Mouse (Mus musculus) Muller cell, postnatal 12 days (primary cell): ENCODE results near the gene B020004J07Rik.
"Not testable (repeated sequence)": the region's sequence is repeated elsewhere in the genome, so short reads cannot be mapped to it uniquely, and the experiment has no call there.

Experiments used
- DNase-seq: peaks from one replicate; pipeline ENCODE4 v3.0.0-alpha.2; 2015; ENCODE audit errors: inconsistent ontology term

Gene B020004J07Rik

DNA sequence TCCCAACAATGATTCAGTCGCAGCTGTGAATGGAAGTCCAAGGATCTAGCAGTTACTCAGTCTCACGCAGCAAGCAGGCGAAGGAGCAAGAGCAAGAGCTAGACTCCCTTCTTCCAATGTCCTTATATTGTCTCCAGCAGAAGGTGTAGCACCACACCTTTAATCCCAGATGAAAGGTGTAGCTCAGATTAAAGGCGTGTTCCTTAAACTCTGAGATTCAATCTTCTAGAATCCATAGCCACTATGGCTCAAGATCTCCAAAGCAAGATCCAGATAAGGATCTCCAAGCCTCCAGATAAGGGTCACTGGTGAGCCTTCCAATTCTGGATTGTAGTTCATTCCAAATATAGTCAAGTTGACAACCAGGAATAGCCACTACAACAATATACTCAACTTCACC lies at the start of gene B020004J07Rik:
Gene B020004J07Rik, minus strand, starts transcription at position 101 of the 400 bp plus-strand sequence.
- not testable (repeated sequence) for DNase-seq

DNA sequence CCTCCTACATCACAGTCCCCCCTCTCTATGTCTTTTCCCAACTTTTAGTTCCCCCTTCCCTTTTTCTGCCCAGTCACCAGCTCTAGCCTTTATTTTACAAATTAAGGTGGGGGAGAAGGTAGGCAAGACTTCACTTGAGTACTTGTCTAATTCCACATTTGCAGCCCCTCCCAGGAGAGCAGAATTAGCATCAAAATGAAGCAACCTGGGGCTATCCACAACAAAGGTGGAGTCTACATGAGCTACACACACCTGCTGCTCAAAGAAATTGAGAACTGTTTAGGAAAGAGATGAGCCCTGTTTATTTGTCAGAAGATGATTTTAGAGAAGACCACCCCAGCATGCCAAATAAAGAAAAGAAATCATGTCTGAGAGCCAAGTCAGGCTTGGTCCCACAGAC lies 45.6 kb upstream of the B020004J07Rik start:
- DNase-seq: no peak

DNA sequence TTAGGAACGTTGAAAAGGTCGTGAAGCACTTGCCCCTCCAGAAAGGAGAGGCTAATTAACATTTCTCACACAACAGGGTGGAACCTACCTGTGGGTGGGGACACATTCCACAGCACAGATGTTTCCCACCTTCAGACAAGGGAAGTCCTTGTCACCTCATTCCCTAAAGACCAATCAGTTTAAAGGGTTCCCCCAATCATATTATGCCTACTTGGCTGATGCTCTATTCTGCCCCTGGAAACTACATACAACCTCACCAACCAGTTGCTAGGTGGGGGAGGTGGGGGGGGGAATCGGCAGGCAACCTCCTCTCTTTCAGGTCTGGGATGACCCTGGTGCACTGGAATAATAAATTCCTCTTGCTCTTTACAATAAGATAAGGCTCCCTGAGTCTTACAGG lies 39.8 kb upstream of the B020004J07Rik start:
- no peak for DNase-seq

DNA sequence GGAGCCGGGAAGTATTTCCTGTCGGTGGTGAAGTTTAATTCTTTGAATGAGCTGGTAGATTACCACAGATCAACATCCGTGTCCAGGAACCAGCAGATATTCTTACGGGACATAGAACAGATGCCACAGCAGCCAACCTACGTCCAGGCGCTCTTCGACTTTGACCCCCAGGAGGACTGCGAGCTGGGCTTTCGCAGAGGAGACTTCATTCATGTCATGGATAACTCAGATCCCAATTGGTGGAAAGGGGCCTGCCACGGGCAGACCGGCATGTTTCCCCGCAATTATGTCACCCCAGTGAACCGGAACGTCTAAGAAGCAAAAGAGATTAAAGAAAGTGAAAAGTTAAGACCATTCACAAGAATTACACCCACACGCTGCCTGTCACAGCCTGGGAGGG lies 31.9 kb upstream of the B020004J07Rik start:
- not testable (repeated sequence) for DNase-seq

DNA sequence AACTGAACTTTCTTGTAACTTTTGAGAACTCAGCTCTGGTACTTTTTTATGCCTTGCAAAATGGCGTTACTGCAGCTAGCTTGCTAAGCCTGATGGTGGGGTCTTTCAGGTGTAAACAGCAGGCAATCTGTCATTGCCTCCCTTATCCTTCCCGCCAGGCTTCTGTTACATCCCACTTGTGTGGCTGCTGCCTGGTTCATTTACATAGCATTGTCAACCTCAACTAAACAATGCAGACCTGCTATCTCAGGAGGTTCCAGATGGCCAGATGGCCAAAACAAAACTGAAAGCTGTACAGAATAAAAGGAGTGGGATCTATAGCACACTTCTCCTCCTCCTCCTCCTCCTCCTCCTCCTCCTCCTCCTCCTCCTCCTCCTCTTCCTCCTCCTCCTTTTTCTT lies 28.2 kb upstream of the B020004J07Rik start:
- DNase-seq: not testable (repeated sequence)

DNA sequence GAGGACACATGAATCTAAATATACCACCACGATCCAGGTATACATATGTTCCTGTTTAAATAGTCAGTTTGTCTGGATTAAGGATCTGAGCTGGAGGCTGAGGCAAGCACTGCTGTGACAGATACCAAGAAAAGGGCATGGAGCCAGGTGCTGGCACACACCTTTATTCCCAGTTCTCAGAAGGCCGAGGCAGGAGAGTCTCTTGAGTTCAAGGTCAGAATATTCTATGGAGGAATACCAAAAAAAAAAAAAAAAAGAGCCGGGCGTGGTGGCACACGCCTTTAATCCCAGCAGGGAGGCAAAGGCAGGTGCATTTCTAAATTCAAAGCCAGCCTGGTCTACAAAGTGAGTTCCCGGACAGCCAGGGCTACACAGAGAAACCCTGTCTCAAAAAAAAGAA lies 18.5 kb upstream of the B020004J07Rik start:
- no peak for DNase-seq

DNA sequence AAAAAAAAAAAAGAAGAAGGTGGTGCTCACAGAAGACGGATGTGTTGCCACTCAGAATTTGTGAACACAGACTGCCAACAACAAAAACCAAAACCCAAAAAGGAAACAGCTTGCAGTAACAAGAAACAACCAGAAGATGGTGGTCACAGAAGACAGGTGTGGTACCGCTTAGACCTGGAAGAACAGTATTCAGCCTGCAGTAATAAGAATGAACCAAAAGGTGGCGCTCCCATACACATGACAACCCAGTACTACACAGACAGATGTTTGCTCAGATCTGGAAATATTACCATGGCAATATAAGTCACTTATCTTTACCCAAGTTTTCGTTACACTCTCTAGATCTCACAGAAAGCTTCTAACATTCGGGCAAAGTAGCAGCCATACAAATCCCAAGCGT lies 17.1 kb upstream of the B020004J07Rik start:
- no peak for DNase-seq

DNA sequence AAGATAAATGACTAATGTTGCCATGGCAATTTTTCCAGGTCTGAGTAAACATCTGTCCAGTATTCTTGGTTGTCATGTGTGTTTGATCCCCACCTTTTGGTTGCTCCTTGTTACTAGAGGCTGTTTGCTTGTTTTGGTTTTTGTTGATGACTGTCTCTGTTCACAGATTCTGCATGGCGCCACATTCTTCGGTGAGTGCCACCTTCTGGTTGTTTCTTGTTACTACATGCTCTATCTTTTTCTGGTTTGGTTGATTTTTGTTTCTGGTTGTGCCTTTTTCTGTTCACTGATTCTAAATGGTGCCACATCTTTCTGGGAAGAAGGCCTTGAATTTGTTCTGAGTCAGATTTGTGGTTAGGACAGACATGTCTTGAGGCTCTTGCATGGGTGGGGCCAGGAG lies 7.1 kb upstream of the B020004J07Rik start:
- DNase-seq: no peak
